Mouse (Mus musculus) gastrocnemius, postnatal 25 days (tissue): ENCODE measurements around the gene Ccnd2. TPM values are rescaled to one million over a fixed set of nuclear protein-coding genes. Genes with fewer than 3 reads are reported as not detected.

ENCODE experiments used
- DNase-seq: peaks from one replicate; pipeline ENCODE4 v3.0.0; 2022
- total RNA-seq, 2 experiments: library from RNA; stranded (reverse); gene quantifications; 1 replicate in 1 of 2; 2 replicates in 1 of 2; pipeline ENCODE4 v1.2.3; 2021

Ccnd2 gene
- total RNA-seq, 2 experiments from 2014 or later, result 17.1 to 35.7 TPM

DNA sequence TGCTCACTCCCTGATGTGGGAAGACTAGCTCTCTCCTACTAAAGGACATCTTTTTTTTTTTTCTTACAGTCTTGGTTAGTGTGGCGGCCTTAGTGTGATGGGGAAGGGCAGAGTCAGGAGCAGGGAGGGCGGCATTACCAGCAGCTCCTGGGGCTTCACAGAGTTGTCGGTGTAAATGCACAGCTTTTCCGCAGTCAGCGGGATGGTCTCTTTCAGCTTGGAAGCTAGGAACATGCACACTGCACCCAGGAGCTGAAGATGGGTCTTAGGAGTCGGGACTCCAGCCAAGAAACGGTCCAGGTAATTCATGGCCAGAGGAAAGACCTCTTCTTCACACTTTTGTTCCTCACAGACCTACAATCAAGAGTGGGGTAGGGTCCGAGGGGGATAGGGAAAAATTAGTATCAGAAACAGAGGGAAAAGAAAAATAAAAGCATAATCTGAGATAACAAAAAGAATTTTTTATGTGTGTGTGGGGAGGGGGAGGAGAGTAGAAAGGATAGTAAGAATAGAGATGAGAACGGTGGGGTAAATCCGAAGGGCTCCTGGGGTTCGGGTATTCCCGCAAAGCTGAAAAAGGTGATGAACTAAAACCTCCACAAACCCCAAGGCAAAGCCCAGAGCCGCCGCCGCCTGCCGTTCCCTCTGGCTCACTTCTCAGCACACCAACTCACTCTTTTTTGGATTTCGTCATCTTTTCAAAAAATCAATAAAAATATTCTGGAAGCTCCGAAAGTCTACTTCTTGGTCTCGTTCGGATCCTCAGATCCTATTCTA lies 3.3 kb downstream of the Ccnd2 start:
- DNase-seq, result no peak

DNA sequence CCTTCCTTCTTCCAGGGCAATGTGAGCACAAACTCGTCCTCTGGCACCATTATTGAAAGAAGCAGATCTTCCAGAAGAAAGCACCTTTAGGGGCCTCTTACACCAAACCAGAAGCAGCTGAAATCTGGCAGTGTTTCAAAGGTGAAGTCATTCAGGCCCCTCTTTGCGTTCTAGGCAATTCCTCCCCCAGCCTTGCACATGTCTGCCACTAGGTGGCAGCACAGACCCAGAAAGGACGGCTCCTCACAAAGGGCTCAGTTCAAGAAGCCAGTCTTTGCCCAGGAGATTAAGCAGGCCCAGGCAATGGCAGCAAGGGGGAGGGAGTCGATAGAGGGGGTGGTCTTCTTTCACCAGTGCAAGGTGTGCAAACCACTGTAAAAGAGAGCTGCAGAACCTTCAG lies 4.3 kb downstream of the Ccnd2 start:
- DNase-seq, result peak; percentile 69

DNA sequence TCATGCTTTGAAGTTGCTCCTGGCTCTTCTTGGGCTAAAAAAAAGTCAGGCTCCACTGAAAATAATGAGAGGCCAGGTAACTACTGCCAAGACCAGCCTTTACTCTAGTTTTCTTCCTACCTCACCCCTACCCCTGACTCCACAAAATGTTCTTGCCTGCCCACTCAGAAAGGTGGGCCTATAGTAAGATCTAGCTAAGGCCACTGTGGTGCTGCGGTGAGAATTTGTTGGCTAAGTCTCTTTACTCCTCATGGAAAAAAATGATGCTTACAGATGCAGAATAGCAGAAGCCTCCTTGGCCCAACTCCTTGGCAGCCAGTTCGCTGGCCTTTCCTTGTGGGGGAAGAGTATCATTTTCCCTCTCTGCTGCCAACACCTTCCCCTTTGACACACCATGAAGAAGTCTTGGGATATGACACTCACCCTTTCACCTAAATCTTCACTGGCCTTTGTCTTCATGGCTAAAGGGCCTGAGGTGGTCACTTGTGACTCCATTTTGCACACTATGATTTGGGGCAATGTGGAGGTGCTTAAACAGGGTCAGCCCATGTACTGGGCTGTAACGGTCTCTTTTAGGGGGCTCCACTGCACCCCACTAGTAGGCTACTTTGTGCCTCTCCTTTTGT lies 5.6 kb downstream of the Ccnd2 start:
- no peak for DNase-seq

DNA sequence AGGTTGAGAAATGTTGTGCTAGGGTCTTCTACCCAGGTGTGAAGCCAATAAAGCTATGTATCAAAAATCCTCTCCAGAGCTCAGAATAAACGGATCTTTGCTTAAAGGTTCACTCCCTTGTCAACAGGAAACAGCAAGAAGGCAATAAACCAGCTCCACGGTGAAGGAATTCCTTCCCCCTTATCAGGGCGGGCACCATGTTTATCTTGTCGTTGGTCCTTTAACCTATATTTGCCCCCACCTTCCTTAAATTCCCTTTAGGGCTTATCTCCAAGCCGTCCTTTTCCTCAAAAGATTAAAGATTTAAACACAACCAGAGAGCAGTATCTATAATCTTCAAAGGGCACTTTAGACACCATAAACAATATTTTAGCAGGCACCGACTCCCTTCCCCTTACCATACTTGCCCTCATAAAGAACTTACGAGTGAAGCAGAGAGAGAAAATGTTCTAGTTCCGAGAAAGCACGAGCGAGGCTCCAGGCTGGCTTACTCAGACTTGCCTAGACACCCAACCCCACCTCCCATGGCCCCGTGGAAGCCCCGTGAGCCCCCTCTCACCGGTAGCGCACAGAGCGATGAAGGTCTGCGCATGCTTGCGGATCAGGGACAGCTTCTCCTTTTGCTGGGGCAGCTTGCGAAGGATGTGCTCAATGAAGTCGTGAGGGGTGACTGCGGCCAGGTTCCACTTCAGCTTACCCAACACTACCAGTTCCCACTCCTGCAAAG lies 6.4 kb downstream of the Ccnd2 start:
- no peak for DNase-seq

- DNase-seq, result no peak
Observed at GRCm38 (mm10) chr6:127143576-127144288, 8.3 kb downstream of the Ccnd2 start.

DNA sequence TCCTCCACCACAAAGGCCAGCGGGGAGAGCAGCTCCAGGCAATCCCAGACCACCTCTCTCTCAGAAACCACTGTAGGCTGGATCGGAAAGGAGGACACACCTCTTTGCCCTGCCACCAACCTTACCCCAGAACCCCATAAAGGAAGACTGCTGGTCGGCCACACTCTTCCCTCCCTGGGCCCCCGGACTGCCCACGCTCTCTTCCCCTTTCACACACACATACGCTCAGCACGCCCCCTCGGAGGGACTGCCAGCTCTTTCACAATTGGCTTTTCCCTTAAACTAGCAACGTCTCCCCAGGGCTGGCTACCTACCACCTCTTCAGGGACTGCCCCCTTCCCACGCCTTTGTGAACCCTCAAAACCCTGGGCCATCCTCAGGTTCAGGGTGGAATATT lies 8.9 kb downstream of the Ccnd2 start:
- DNase-seq, result no peak

DNA sequence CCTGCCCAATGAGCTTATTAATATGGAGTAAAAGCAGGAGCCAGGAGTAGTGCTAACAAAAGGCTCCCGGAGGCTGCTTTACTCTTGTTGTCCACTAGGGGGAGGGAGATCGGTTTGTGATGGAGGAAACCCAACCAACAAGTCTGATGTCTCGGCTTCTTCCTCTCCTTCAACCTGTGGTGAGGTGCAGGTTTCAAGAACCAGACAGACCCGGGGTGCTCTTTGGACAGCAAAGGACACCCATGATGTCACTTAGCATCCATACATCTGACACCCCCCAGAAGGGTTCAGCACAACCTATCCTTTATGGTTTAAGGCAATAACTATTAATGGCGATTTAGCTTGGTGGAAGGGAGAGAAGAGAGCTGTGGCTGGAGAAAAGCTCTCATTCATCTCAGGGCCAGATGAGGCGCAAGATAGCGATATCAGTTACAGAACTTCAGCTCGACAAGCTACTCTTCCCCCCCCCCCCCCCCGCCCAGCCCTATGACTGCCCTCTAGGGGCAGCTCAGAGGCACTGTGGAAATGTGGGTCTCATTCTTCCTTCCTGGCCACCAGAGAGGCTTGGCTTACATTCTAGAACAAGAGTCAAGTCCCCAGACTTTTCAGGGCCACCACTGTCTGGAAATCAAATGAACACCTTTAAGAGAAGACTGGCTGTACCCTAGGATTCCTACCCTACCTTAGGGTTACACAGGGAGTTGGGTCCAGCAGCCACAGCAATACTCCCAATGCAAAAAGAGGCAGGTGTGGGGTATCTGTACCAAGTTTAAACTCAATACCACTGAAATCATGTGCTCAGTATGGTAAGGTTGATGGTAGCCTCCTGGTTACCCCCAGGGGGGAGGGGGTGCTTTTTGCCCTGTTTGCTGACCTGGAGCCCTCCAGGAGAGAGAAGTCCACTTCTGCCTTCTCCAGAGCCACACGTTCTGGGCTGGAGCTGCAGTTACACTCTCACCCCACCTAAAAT lies 9.6 kb downstream of the Ccnd2 start:
- DNase-seq, result no peak

GRCm38 (mm10) chr6:127138962-127139361 lies 13.0 kb downstream of the Ccnd2 start:
- DNase-seq, result no peak

DNA sequence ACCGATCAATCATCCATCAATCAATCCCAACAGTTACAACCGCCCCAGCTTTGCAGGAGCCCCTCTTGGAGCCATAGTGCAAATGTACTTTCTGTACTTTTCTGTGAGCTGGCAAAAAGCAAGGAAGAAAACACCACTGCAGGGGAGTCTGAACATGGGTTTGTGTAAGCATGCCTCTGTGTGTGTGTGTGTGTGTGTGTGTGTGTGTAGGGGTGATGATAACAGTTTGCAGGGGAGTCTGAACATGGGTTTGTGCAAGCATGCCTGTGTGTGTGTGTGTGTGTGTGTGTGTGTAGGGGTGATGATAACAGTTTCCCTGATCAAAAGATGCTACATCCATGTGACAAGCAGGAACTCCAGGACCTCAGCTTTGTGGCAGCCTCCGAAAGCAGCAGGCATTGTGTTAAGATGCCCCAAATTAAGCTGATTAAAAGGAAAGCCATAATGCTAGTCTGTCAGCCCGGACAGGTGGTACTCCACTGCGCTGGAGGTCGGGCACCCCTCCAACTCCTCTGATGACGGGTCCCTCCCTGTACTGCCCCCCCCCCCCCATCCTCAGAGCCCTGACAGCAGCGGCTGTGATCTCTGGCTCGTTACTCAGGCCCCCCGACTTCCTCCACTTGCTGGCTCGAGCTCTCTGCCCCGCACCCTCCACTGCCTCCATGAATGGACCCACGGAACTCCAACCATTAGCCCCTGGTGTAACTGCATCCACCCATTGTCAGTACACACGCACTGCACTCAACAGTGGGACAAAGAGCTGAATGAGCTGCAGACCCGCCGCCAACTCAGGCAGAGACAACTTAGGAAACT lies 18.4 kb downstream of the Ccnd2 start:
- DNase-seq, result no peak

DNA sequence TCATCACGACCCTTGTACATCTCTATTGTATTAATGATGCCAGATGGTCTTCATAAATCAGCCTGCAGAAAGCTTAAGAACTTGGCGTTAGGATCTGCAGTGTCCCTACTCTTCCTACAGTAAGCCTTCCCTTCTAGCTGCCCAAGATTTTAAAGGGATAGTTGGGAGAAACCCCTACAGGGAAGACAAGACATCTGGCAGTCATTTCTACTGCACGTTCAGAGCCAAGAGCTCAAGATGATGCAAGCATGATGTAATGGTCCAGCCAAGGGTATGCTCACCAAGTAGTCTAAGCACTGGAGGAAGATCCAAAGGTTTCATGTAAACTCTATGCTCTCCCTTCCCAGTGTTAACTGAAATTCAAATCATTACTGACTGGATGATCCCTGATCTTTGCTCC lies 19.3 kb downstream of the Ccnd2 start:
- DNase-seq, result no peak

GRCm38 (mm10) chr6:127131946-127132345 lies 20.0 kb downstream of the Ccnd2 start:
- DNase-seq, result no peak

GRCm38 (mm10) chr6:127130377-127130776 lies 21.6 kb downstream of the Ccnd2 start:
- no peak for DNase-seq

DNA sequence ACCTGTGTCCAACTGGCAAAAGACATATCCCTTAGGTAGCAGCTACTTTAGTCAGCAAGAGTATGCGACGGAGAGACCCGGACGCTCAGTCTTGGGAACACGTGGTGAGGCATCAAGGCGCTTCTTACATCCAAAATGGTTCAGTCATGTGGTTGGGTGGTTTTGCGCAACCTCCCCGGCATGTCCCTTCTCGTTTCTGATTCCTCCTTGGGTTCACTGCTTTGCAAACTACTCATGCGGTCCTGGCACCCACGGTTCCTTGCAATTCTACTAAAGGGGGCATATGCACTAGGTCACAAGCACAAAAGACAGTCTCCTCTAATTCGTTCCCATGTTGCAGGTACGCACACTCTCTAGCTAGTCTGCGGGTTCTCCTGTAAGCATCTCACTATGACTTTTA lies 22.3 kb downstream of the Ccnd2 start:
- no peak for DNase-seq

DNA sequence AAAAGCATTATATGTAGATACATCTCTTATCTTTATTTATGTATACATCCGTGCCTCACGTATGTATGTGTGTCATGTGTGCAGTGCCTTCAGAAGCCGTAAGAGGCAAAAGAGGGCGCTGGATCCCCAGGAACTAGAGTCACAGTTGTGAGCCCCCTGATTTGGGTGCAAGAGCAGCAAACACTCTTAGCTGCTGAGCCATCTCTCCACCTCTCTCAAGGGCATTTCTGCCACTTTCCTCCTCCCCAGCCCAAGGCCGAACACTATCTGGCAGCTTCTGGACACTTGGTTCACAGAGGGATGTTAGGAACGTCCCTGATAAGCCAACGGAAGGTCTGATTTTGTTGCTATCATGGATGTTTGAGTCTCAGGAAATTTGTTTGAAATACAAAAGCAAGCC lies 28.5 kb downstream of the Ccnd2 start:
- DNase-seq, result no peak

GRCm38 (mm10) chr6:127122996-127123395 lies 29.0 kb downstream of the Ccnd2 start:
- no peak for DNase-seq

DNA sequence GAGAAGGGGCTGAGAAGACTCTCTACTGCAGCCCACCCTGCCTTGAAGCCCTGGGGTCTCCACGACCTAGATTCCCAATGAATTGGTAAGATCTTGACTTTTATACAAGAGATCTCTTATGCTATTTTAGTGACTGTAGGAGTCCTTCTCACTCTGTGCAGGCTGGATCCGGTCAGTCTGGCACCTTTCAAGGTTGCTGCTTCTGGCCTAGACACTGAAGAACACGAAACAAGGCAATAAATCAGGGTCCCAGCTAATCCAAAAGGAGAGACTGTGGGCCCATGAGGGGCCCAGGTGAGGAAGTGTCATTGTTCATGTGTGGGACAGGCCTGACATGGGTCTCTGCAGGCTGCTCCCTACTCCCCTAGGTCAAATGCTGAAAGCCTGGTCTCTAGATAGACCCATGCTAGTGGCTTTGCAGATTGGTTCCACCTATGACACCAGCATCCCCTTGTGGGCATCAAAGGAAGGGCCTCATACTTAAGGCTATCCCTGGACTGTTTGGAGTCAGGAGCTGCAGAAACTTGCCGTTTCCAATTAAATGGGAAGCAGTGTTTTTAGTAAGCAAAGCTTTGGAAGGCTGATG lies 29.7 kb downstream of the Ccnd2 start:
- no peak for DNase-seq

DNA sequence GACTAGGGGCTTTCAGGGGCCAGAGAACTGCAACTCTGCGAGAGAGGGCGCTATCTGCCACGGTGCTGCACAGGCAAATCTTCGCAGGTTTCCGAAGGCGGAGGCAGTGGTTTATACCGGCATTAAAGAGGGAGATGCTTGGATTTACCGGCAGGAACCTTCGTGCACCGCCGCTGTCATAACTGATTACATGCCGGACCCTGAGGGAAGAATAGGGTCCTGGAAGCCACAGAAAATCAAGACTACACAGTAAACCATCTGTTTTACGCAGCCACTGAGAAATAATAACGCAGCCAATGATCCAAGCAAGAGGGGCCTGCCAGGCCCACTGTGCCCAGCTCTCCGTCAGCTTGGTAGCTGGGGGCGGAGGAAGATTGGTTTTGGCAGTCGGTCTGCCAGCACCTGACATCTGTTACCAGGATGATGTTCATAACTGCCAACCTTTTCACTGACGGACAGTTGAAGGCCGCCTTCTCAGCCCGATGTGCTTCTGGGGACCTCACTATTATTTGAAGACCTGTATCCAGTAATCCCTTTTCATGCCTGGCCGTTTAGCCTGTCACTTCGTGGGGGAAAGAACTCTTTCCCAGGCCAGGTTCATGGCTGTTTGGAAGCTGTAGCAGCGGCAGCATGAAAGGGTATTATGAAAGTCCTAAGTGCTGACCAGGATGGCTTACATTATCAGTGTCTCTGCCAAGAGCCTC lies 37.1 kb downstream of the Ccnd2 start:
- DNase-seq, result no peak

GRCm38 (mm10) chr6:127109402-127109930 lies 42.5 kb downstream of the Ccnd2 start, which contains the start of gene Tigar:
Gene Tigar, minus strand, starts transcription at chr6:127109557.
- peak; percentile 93 for DNase-seq
